Mouse (Mus musculus) liver, adult 2 months (tissue): ENCODE results near the gene Ric3. TPM values are rescaled to one million over a fixed set of nuclear protein-coding genes. Genes with fewer than 3 reads are reported as not detected.

Source experiments
- DNase-seq: peaks from one replicate; pipeline ENCODE4 v3.0.0-alpha.2; 2011; ENCODE audit warnings: low read depth, low spot score; ENCODE audit errors: extremely low read depth
- H3K27ac ChIP-seq: fragments of 200-500 bp; replicated peaks from 2 replicates; pipeline ENCODE4 v1.5.1; 2012; ENCODE audit warnings: low read depth, mild to moderate bottlenecking, control low read depth, inconsistent platforms, low read length; ENCODE audit not compliant: insufficient read depth
- H3K27me3 ChIP-seq: fragments of 200-500 bp; 2 replicates; pipeline ENCODE4 v1.6.1; 2012; ENCODE audit warnings: mild to moderate bottlenecking, moderate library complexity, low read length, inconsistent platforms; ENCODE audit not compliant: control insufficient read depth, insufficient read depth
- H3K36me3 ChIP-seq: fragments of 200-500 bp; 2 replicates; pipeline ENCODE4 v1.6.1; 2012; ENCODE audit warnings: low read length, inconsistent platforms; ENCODE audit not compliant: control insufficient read depth, insufficient read depth
- H3K4me1 ChIP-seq: fragments of 200-500 bp; 2 replicates; pipeline ENCODE4 v1.6.1; 2011; ENCODE audit warnings: low read length; ENCODE audit not compliant: control insufficient read depth, insufficient read depth
- H3K4me3 ChIP-seq: fragments of 200-500 bp; 2 replicates; pipeline ENCODE4 v1.5.1; 2011; ENCODE audit warnings: low read depth, mild to moderate bottlenecking, control low read depth, low read length, moderate library complexity; ENCODE audit not compliant: insufficient read depth
- H3K79me2 ChIP-seq: fragments of 200-500 bp; 2 replicates; pipeline ENCODE4 v1.6.1; 2012; ENCODE audit warnings: inconsistent platforms, mild to moderate bottlenecking, low read length, moderate library complexity; ENCODE audit not compliant: control insufficient read depth, insufficient read depth
- H3K9ac ChIP-seq: fragments of 200-500 bp; 2 replicates; pipeline ENCODE4 v1.6.1; 2012; ENCODE audit warnings: low read depth, mild to moderate bottlenecking, control low read depth, inconsistent platforms, low read length
- CTCF ChIP-seq: fragments of 200-500 bp; IDR thresholded peaks from 2 replicates; pipeline ENCODE4 v1.5.1; 2011; ENCODE audit warnings: low read depth, low read length, control low read depth
- POLR2A ChIP-seq: fragments of 200-500 bp; IDR thresholded peaks from 2 replicates; pipeline ENCODE4 v1.6.1; 2011; ENCODE audit warnings: low read length, control low read depth; ENCODE audit not compliant: insufficient read depth; ENCODE audit errors: extremely low read depth
- WGBS: fragments of 180-500 bp; shearing (Covaris S2); methylation state at CpG from one replicate; pipeline ENCODE4 v1.1.7; 2018; 5-methylcytosine and 5-hydroxymethylcytosine counted together
- polyA plus RNA-seq: library from polyadenylated mRNA; depleted of rRNA; stranded (reverse); fragments of >200 nt; gene quantifications from 2 replicates; pipeline ENCODE4 v1.2.3, GENCODE M21; 2012
- total RNA-seq: library from RNA; depleted of rRNA; stranded (reverse); fragments of >200 nt; gene quantifications from 2 replicates; pipeline ENCODE4 v1.2.3, GENCODE M21; 2014

The Ric3 gene
- total and polyA plus RNA-seq, 2 experiments, result 0.17 to 0.92 TPM

DNA sequence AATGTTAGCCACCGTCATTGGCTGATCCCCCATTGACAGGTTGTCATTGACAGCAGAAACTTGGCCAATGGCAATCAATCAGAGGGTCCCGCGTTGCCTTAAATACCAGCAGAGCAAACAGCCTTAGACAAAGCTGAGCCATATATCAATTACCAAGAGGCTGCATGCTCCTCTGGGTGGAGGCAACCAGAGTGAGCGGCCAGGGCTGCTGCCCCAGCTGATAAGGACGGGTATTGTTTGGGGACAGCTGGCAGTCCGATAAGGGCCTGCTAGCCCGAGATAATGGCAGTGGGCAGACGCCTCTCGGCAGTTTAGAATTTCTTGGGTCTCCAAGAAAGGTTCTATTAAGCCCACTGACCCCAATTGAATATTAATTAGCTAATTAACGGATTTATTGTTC is 31.8 kb upstream of the Ric3 start:
- Histone ChIP-seq H3K27ac (no peak overlapping the region), H3K36me3 (no peaks in the 10 kb centered on the region), H3K27me3 (no peaks in the 10 kb centered on the region), H3K4me1 (no peaks in the 10 kb centered on the region), H3K9ac (no peak overlapping the region), H3K4me3 (no peak overlapping the region), H3K79me2 (no peaks in the 10 kb centered on the region)
- TF ChIP-seq POLR2A (no peak), CTCF (no peak)
- 7% methylated on average over 10 of the region's 10 CpGs for WGBS
- DNase-seq, result no peak

- Histone ChIP-seq H3K27me3 (no peaks in the 10 kb centered on the region), H3K79me2 (no peaks in the 10 kb centered on the region), H3K4me3 (no peak overlapping the region), H3K36me3 (no peaks in the 10 kb centered on the region), H3K9ac (no peak overlapping the region), H3K4me1 (no peaks in the 10 kb centered on the region), H3K27ac (no peak overlapping the region)
- no peak for DNase-seq
- WGBS, result 77% methylated on average over 5 of the region's 5 CpGs
- TF ChIP-seq POLR2A, result no peak
- no peak for TF ChIP-seq CTCF
Measured at GRCm38 (mm10) chr7:109111000-109111399, 27.9 kb upstream of the Ric3 start.

- Histone ChIP-seq H3K27me3 (no peaks in the 10 kb centered on the region), H3K36me3 (no peaks in the 10 kb centered on the region), H3K4me1 (no peaks in the 10 kb centered on the region), H3K4me3 (no peak overlapping the region), H3K27ac (no peak overlapping the region), H3K79me2 (no peaks in the 10 kb centered on the region), H3K9ac (no peak overlapping the region)
- WGBS, result 40% methylated on average over 1 of the region's 1 CpGs
- TF ChIP-seq POLR2A (no peak), CTCF (no peak)
- no peak for DNase-seq
Measured at GRCm38 (mm10) chr7:109104894-109105293, 21.8 kb upstream of the Ric3 start.

- 77% methylated on average over 3 of the region's 3 CpGs for WGBS
Measured at GRCm38 (mm10) chr7:109101167-109101566, 18.0 kb upstream of the Ric3 start.

GRCm38 (mm10) chr7:109098145-109099018 is 15.3 kb upstream of the Ric3 start:
- Histone ChIP-seq H3K36me3 (no peaks in the 10 kb centered on the region), H3K27me3 (no peaks in the 10 kb centered on the region; the same call in 1 of the 2 replicates), H3K4me1 (no peaks in the 10 kb centered on the region), H3K4me3 (no peak overlapping the region), H3K79me2 (no peaks in the 10 kb centered on the region), H3K9ac (no peak overlapping the region), H3K27ac (no peak overlapping the region)
- peak; percentile 7; the same call in 1 of the 2 replicates for TF ChIP-seq CTCF
- TF ChIP-seq POLR2A, result no peak
- DNase-seq, result no peak
- WGBS, result 42% methylated on average over 6 of the region's 6 CpGs

More at GRCm38 (mm10) chr7:109101167-109101566, 18.0 kb upstream of the Ric3 start:
- Histone ChIP-seq H3K36me3 (no peaks in the 10 kb centered on the region), H3K4me3 (no peak overlapping the region), H3K79me2 (no peaks in the 10 kb centered on the region), H3K9ac (no peak overlapping the region), H3K27ac (no peak overlapping the region), H3K27me3 (no peaks in the 10 kb centered on the region; the same call in 1 of the 2 replicates), H3K4me1 (no peaks in the 10 kb centered on the region)
- DNase-seq, result no peak
- no peak for TF ChIP-seq CTCF

DNA sequence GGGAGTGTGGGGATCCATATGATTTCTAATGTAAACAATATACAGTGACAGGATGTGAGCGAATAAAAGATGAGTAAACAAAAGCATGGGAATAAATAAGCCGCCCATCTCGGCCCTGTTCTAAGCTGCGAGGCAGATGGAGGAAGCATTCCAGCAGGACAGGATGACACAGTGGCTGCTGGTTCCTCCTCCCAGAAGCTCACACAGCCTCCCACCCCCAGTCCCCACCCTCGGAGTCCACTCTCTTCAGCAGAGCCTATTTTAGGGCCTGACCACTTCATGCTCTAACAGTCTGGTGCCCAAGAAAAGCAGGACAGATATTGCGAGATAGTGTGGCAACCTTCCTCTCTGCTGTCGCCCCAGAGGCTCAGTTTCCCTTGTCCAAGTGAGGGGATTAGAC is 14.1 kb upstream of the Ric3 start:
- Histone ChIP-seq H3K79me2 (no peaks in the 10 kb centered on the region), H3K27ac (no peak overlapping the region), H3K4me1 (no peaks in the 10 kb centered on the region), H3K4me3 (no peak overlapping the region), H3K36me3 (no peaks in the 10 kb centered on the region), H3K9ac (no peak overlapping the region), H3K27me3 (no peaks in the 10 kb centered on the region; the same call in 1 of the 2 replicates)
- DNase-seq, result no peak
- WGBS, result 72% methylated on average over 7 of the region's 7 CpGs
- TF ChIP-seq POLR2A, result no peak
- TF ChIP-seq CTCF, result no peak
